ENCODE assay signal across 8 mouse cellular contexts in the genomic region with DNA sequence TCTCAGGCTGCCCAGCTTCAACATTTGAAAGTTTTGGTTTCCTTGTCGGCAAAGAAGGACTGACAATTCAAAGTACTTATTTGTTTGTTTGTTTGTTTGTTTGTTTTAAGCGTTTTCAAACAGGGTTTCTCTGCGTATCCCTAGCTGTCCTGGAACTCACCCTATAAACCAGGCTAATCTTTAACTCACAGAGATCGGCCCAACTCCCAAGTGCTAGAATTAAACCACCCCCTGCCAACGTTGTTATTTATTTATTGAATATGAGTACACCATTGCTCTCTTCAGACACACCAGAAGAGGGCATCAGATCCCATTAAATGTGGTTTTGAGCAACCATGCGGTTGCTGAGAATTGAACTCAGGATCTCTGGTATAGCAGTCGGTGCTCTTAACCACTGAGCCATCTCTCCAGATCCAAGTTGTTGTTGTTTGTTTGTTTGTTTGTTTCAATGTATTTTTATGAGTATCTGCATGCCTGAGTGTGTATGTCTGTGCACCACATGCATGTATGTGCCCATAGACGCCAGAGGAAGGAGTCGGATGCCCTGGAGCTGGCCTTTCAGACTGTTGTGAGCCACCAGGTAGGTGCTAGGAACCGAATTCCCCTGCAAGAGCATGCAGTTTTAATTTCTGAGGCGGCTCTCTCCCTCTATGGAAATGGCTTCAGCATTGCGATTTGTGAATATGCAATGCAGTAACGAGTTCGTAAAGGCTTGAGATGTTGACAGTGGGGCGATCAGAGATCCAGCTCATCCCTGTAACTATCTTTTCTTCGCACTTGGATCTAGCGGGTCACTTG. TPM values are rescaled to one million over a fixed set of nuclear protein-coding genes. Genes with fewer than 3 reads are reported as not detected.
DNase-seq lines count a peak whose midpoint lies in the region; ATAC-seq and TF ChIP-seq lines count a peak whose summit lies in the region.

TSS of gene Anapc7 (plus strand) at position 423 of the 798 bp plus-strand sequence.

- no peaks in the 10 kb centered on the region for H3K27me3 ChIP-seq in lung, embryonic 16.5 days (ENCODE audit: control insufficient read depth, insufficient read depth, low read depth, low read length)
- no peaks in the 10 kb centered on the region for H3K27me3 ChIP-seq in kidney, embryonic 15.5 days

- DNase-seq in lung, postnatal 25 days (ENCODE audit: low spot score), result no peak
- DNase-seq in gastrocnemius, postnatal 4 days (ENCODE audit: low spot score in 2 of 2), result no peak
- DNase-seq in yolk sac, embryonic 10.5 days (ENCODE audit: low spot score), result no peak
- DNase-seq in lung, adult 18-20 months, result no peak

- peak within 1 kb of the TSS; percentile 89 for H3K4me2 ChIP-seq in lung, embryonic 16.5 days (ENCODE audit: low read depth, low read length)
- H3K4me2 ChIP-seq in kidney, embryonic 15.5 days, result peak within 1 kb of the TSS; percentile 85

- ATAC-seq in lung, embryonic 16.5 days (ENCODE audit: low read depth), result no peak; the same call in 1 of the 2 replicates
- peak; percentile 40 for ATAC-seq in kidney, embryonic 15.5 days (replicated peaks; ENCODE audit: low FRiP score)
- ATAC-seq in megakaryocyte progenitor cell, adult 5-6 weeks (replicated peaks; ENCODE audit: poor library complexity), result peak; percentile 28

- peak within 1 kb of the TSS; percentile 99 for H3K4me3 ChIP-seq in lung, embryonic 16.5 days (ENCODE audit: low read length)
- peak within 1 kb of the TSS; percentile 79 for H3K4me3 ChIP-seq in bone marrow, adult 2 months (replicated peaks; ENCODE audit: control insufficient read depth, low read depth, low read length)
- H3K4me3 ChIP-seq in kidney, embryonic 15.5 days (replicated peaks), result peak within 1 kb of the TSS; percentile 87

- no peaks in the 10 kb centered on the region for H3K36me3 ChIP-seq in lung, embryonic 16.5 days (ENCODE audit: control insufficient read depth, insufficient read depth, low read length)
- H3K36me3 ChIP-seq in kidney, embryonic 15.5 days, result no peaks in the 10 kb centered on the region; the same call in 1 of the 2 replicates

- peak within 1 kb of the TSS; percentile 99 for H3K9ac ChIP-seq in lung, embryonic 16.5 days (ENCODE audit: low read length)
- peak within 1 kb of the TSS; percentile 90 for H3K9ac ChIP-seq in kidney, embryonic 15.5 days

- TF ChIP-seq POLR2A in bone marrow, adult 2 months (IDR thresholded peaks at IDR 0.05; ENCODE audit: borderline replicate concordance, control insufficient read depth, low read depth, low read length), result no peak

- no peaks in the 10 kb centered on the region for H3K9me3 ChIP-seq in lung, embryonic 16.5 days (ENCODE audit: control insufficient read depth, low read length)
- no peaks in the 10 kb centered on the region for H3K9me3 ChIP-seq in kidney, embryonic 15.5 days (replicated peaks)

- H3K4me1 ChIP-seq in lung, embryonic 16.5 days (replicated peaks; ENCODE audit: control insufficient read depth, insufficient read depth, low read length), result peaks cover 11% of the 10 kb centered on the region
- H3K4me1 ChIP-seq in bone marrow, adult 2 months (ENCODE audit: control insufficient read depth, insufficient read depth, low read length), result no peaks in the 10 kb centered on the region
- H3K4me1 ChIP-seq in kidney, embryonic 15.5 days, result peaks cover 27% of the 10 kb centered on the region

- peak within 1 kb of the TSS; percentile 90 for H3K27ac ChIP-seq in lung, embryonic 16.5 days (ENCODE audit: low read length)
- peak within 1 kb of the TSS; percentile 70 for H3K27ac ChIP-seq in bone marrow, adult 2 months (ENCODE audit: control insufficient read depth, insufficient read depth, low read depth, low read length, poor library complexity)
- H3K27ac ChIP-seq in kidney, embryonic 15.5 days, result peak within 1 kb of the TSS; percentile 94

- TF ChIP-seq CTCF in bone marrow, adult 2 months (IDR thresholded peaks at IDR 0.05; ENCODE audit: control insufficient read depth, insufficient read depth, low read length), result no peak

- WGBS in lung, embryonic 16.5 days, result 19% methylated on average over 17 of the region's 17 CpGs
- WGBS in bone marrow, adult 2 months, result 15% methylated on average over 17 of the region's 17 CpGs
- 21% methylated on average over 17 of the region's 17 CpGs for WGBS in kidney, embryonic 15.5 days

RNA-seq across cellular contexts. Expression of gene Anapc7, which starts in this region (rescaled TPM):
- polyA plus RNA-seq in lung, embryonic 16.5 days (2015; fragmentation: Nextera tagmentation; extraction: Ambion mirVana), result 42.8 and 44.0 TPM in 2 replicates
- 17.7 and 17.8 TPM in 2 replicates for polyA plus RNA-seq in bone marrow, adult 2 months (2011; ENCODE audit: insufficient read depth, insufficient read length, low replicate concordance, missing spikeins)
- total RNA-seq in gastrocnemius, postnatal 4 days (2021), result 10 to 100 TPM; 32.1 to 40.0 TPM
- 44.4 and 46.9 TPM in 2 replicates for polyA plus RNA-seq in kidney, embryonic 15.5 days (2015; fragmentation: Nextera tagmentation; extraction: Ambion mirVana)
- 16.5 and 18.2 TPM in 2 replicates for total RNA-seq in megakaryocyte progenitor cell, adult 5-6 weeks (2015)
- 23.0 and 31.8 TPM in 2 replicates for total RNA-seq in megakaryocyte progenitor cell, adult 5-6 weeks (2017)
